Mouse (Mus musculus) lung, adult 2 months (tissue): ENCODE measurements around the gene Zfp385c.

Source experiments
- CTCF ChIP-seq: fragments of 200-500 bp; IDR thresholded peaks from 2 replicates; pipeline ENCODE4 v1.5.1; 2011; ENCODE audit warnings: mild to moderate bottlenecking, low read length, control low read depth; ENCODE audit not compliant: insufficient read depth
- POLR2A ChIP-seq: fragments of 200-500 bp; IDR thresholded peaks from 2 replicates; pipeline ENCODE4 v1.6.1; 2011; ENCODE audit warnings: low read depth, mild to moderate bottlenecking, control low read depth, low read length, borderline replicate concordance; ENCODE audit errors: extremely low read depth

GRCm38 (mm10) chr11:100601372-100601771 is 90.9 kb downstream of the Zfp385c start:
- TF ChIP-seq CTCF: no peak
- TF ChIP-seq POLR2A: no peak
